Mouse (Mus musculus) ES-Bruce4 (cell line): ENCODE results near the gene Rbmxl1.
"Not testable (repeated sequence)": the region's sequence is repeated elsewhere in the genome, so short reads cannot be mapped to it uniquely, and the experiment has no call there.

ENCODE experiments used
- CTCF ChIP-seq: IDR thresholded peaks from one replicate; pipeline ENCODE4 v1.8.1; 2011; ENCODE audit warnings: low read depth, low read length
- EP300 ChIP-seq: IDR thresholded peaks from 2 replicates; pipeline ENCODE4 v1.6.1; 2011; ENCODE audit warnings: low read depth, low read length; ENCODE audit not compliant: insufficient read depth
- POLR2A ChIP-seq: IDR thresholded peaks from one replicate; pipeline ENCODE4 v1.8.1; 2011; ENCODE audit warnings: low read length; ENCODE audit not compliant: insufficient read depth

DNA sequence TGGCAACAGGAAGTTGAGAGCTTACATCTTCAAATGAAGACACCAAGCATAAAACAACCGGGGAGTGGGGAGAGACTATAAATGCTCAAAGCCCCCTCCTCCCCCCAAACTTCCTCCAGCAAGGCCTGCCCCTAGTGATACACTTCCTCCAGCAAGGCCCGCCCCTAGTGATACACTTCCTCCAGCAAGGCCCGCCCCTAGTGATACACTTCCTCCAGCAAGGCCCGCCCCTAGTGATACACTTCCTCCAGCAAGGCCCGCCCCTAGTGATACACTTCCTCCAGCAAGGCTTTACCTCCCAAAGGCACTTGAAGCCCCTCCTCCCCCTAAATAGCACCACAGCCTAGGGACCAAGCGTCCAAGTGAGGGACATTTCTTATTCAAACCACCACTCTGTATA lies 34.0 kb upstream of the Rbmxl1 start:
- TF ChIP-seq EP300, CTCF, POLR2A: not testable (repeated sequence)
